Mouse (Mus musculus) G1E (cell line): ENCODE data around the gene Eif6. TPM values are rescaled to one million over a fixed set of nuclear protein-coding genes. Genes with fewer than 3 reads are reported as not detected.
A peak's percentile ranks its signal among the peaks of the same experiment; 100 is the strongest.

Source experiments
- ATAC-seq: 2 replicates; pipeline ENCODE4 v1.8.0; 2016; ENCODE audit warnings: mild to moderate bottlenecking; ENCODE audit not compliant: insufficient number of reproducible peaks, poor library complexity, low FRiP score, severe bottlenecking; ENCODE audit errors: extremely low read depth
- DNase-seq: peaks from one replicate; pipeline ENCODE4 v3.0.0; 2012; ENCODE audit warnings: low spot score
- H3K27me3 ChIP-seq: 2 replicates; pipeline ENCODE4 v1.6.1; 2012; ENCODE audit warnings: mild to moderate bottlenecking, low read length, inconsistent platforms; ENCODE audit not compliant: insufficient read depth
- H3K36me3 ChIP-seq: replicated peaks from 2 replicates; pipeline ENCODE3; 2012; ENCODE audit warnings: mild to moderate bottlenecking, inconsistent platforms
- H3K4me1 ChIP-seq: 2 replicates; pipeline ENCODE4 v1.6.1; 2012; ENCODE audit warnings: low read depth, low read length, inconsistent platforms, mixed read lengths; ENCODE audit not compliant: insufficient read depth
- H3K4me3 ChIP-seq: 2 replicates; pipeline ENCODE4 v1.5.1; 2012; ENCODE audit warnings: low read depth, mild to moderate bottlenecking, inconsistent platforms, low read length, moderate library complexity, mixed read lengths
- H3K9me3 ChIP-seq: replicated peaks from 2 replicates; pipeline ENCODE4 v1.6.1; 2012; ENCODE audit warnings: inconsistent platforms
- CTCF ChIP-seq: IDR thresholded peaks from 2 replicates; pipeline ENCODE4 v1.5.1; 2012; ENCODE audit warnings: low read depth, low read length, inconsistent platforms, mixed read lengths
- GATA1 ChIP-seq: IDR thresholded peaks from 2 replicates; pipeline ENCODE4 v1.6.1; 2012; ENCODE audit warnings: borderline replicate concordance, low read length, inconsistent platforms, mixed read lengths
- GATA2 ChIP-seq: IDR thresholded peaks from 2 replicates; pipeline ENCODE4 v1.6.1; 2012; ENCODE audit warnings: low read depth, low read length, inconsistent platforms, borderline replicate concordance
- POLR2AphosphoS5 ChIP-seq: IDR thresholded peaks from 2 replicates; pipeline ENCODE4 v1.6.1; 2012; ENCODE audit warnings: low read depth, low read length, inconsistent platforms; ENCODE audit not compliant: insufficient replicate concordance
- TAL1 ChIP-seq: conservative IDR thresholded peaks from 2 replicates; pipeline ENCODE4 v1.6.1; 2012; ENCODE audit warnings: low read depth, low read length, inconsistent platforms, mixed read lengths
- polyA plus RNA-seq: library from polyadenylated mRNA; stranded (reverse); fragments of >175 nt; gene quantifications from 2 replicates; pipeline ENCODE4 v1.2.3, GENCODE M21; 2012
- total RNA-seq, 2 experiments: library from RNA; stranded (forward) in 1 of 2; stranded (reverse) in 1 of 2; fragments of 200-1000 nt in 1 of 2; fragments of >200 nt in 1 of 2; fragmentation: Nextera tagmentation in 1 of 2; gene quantifications; 2 replicates each; pipeline ENCODE4 v1.2.3; 2014 to 2017

Eif6 gene
- total and polyA plus RNA-seq, 3 experiments = 91.5 to 261 (median 251) TPM

DNA sequence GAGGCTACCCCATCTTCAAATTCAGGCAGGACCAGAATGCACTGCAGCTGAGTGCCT is 7.5 kb downstream of the Eif6 start, which contains the start of gene BC029722:
Gene BC029722 (minus strand): TSS at position 35 of the 57 bp plus-strand sequence.
- no peak for DNase-seq
- no peaks in the 10 kb centered on the region for H3K9me3 ChIP-seq
- TF ChIP-seq GATA2 = no peak
- peaks cover 7% of the 10 kb centered on the region; the same call in 1 of the 2 replicates for H3K27me3 ChIP-seq
- peak within 1 kb of the TSS; percentile 91 for H3K4me3 ChIP-seq
- no peak for ATAC-seq
- H3K36me3 ChIP-seq = peaks cover 73% of the 10 kb centered on the region
- H3K4me1 ChIP-seq = peaks cover 65% of the 10 kb centered on the region

- no peaks in the 10 kb centered on the region for H3K9me3 ChIP-seq
- peaks cover 68% of the 10 kb centered on the region for H3K36me3 ChIP-seq
- DNase-seq (peak; percentile 89), ATAC-seq (peak; percentile 89)
- peaks cover 61% of the 10 kb centered on the region for H3K4me1 ChIP-seq
- TF ChIP-seq TAL1 (no peak), CTCF (no peak), GATA1 (no peak), GATA2 (no peak), POLR2AphosphoS5 (no peak)
- peaks cover 10% of the 10 kb centered on the region for H3K27me3 ChIP-seq
- peak overlapping the region; percentile 91 for H3K4me3 ChIP-seq
These were observed 7.9 kb downstream of the Eif6 start for GRCm38 (mm10) chr2:155818596-155819391.

GRCm38 (mm10) chr2:155817301-155818245 is 9.2 kb downstream of the Eif6 start:
- Histone ChIP-seq H3K27me3 (peaks cover 15% of the 10 kb centered on the region), H3K36me3 (peaks cover 56% of the 10 kb centered on the region), H3K4me1 (peaks cover 50% of the 10 kb centered on the region), H3K4me3 (peak overlapping the region; percentile 91; the same call in 1 of the 2 replicates), H3K9me3 (no peaks in the 10 kb centered on the region)
- no peak for DNase-seq
- no peak for TF ChIP-seq POLR2AphosphoS5
- TF ChIP-seq CTCF = no peak
- no peak for TF ChIP-seq TAL1
- TF ChIP-seq GATA2 = no peak
- TF ChIP-seq GATA1 = no peak
- ATAC-seq = no peak

DNA sequence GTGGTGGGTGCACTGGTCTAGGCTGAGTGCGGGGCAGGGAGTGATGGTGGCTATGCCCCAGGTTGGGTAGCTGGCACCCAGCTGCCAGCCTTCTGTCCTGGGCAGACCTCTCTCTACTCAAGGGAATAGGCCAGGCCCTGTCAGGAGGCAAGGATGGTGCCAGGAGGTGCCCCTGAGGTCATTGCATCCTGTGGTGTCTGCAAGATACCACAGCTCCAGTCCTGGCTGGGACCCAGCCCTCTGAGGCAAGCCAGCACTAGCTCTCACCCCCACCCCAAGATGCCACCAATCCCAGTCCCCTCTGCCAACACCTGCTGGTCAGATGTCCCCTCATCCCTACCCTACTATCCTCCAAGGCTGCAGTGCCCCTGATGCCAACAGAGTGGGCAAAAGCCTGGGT is 10.5 kb downstream of the Eif6 start:
- Histone ChIP-seq H3K36me3 (peaks cover 43% of the 10 kb centered on the region), H3K27me3 (peaks cover 22% of the 10 kb centered on the region), H3K4me3 (no peak overlapping the region), H3K9me3 (no peaks in the 10 kb centered on the region), H3K4me1 (peaks cover 41% of the 10 kb centered on the region)
- DNase-seq (no peak), ATAC-seq (no peak)
- TF ChIP-seq POLR2AphosphoS5 (no peak), TAL1 (no peak), CTCF (no peak), GATA2 (no peak), GATA1 (no peak)

- DNase-seq (no peak), ATAC-seq (no peak)
- Histone ChIP-seq H3K4me1 (peaks cover 29% of the 10 kb centered on the region), H3K27me3 (peaks cover 35% of the 10 kb centered on the region), H3K9me3 (no peaks in the 10 kb centered on the region), H3K4me3 (no peak overlapping the region), H3K36me3 (peaks cover 30% of the 10 kb centered on the region)
- TF ChIP-seq TAL1 (no peak), CTCF (no peak), POLR2AphosphoS5 (no peak), GATA1 (no peak), GATA2 (no peak)
These were observed 11.9 kb downstream of the Eif6 start for GRCm38 (mm10) chr2:155814829-155815228.

- Histone ChIP-seq H3K36me3 (peaks cover 18% of the 10 kb centered on the region), H3K4me3 (no peak overlapping the region), H3K4me1 (peaks cover 9% of the 10 kb centered on the region), H3K27me3 (peaks cover 46% of the 10 kb centered on the region), H3K9me3 (no peaks in the 10 kb centered on the region)
- ATAC-seq = no peak
- TF ChIP-seq GATA2 = no peak
- no peak for TF ChIP-seq GATA1
- no peak for TF ChIP-seq POLR2AphosphoS5
- no peak for TF ChIP-seq TAL1
- no peak for TF ChIP-seq CTCF
- no peak for DNase-seq
These were observed 14.1 kb downstream of the Eif6 start for GRCm38 (mm10) chr2:155812637-155813036.
